Mouse (Mus musculus) limb, embryonic 14.5 days (tissue): Measurements from ENCODE around the gene Nme3. TPM values are rescaled to one million over a fixed set of nuclear protein-coding genes. Genes with fewer than 3 reads are reported as not detected.
"Not testable (repeated sequence)": the region's sequence is repeated elsewhere in the genome, so short reads cannot be mapped to it uniquely, and the experiment has no call there.

Experiments used
- ATAC-seq: fragments of 200-750 bp; cut with Nextera tagmentation; 2 replicates; pipeline ENCODE4 v1.8.0; 2017; ENCODE audit warnings: low read depth, moderate number of reproducible peaks, moderate TSS enrichment; ENCODE audit not compliant: low FRiP score
- DNase-seq: peaks from one replicate; pipeline ENCODE4 v3.0.0-alpha.2; 2015; ENCODE audit warnings: low spot score
- H3K27ac ChIP-seq: fragments of 300-500 bp; sonication (generic); replicated peaks from 2 replicates; pipeline ENCODE4 v1.5.1; 2014; ENCODE audit warnings: low read depth, mild to moderate bottlenecking, low read length, moderate library complexity, mixed read lengths
- H3K27me3 ChIP-seq: fragments of 300-500 bp; sonication (generic); 2 replicates; pipeline ENCODE4 v1.6.1; 2014; ENCODE audit warnings: low read length, mixed read lengths; ENCODE audit not compliant: control insufficient read depth, insufficient read depth
- H3K36me3 ChIP-seq: fragments of 300-500 bp; sonication (generic); 2 replicates; pipeline ENCODE4 v1.6.1; 2014; ENCODE audit warnings: mild to moderate bottlenecking, low read length, moderate library complexity, mixed read lengths; ENCODE audit not compliant: control insufficient read depth, insufficient read depth
- H3K4me1 ChIP-seq: fragments of 300-500 bp; sonication (generic); 2 replicates; pipeline ENCODE4 v1.6.1; 2014; ENCODE audit warnings: antibody characterized with exemption, low read length, mixed read lengths; ENCODE audit not compliant: control insufficient read depth, insufficient read depth
- H3K4me2 ChIP-seq: fragments of 300-500 bp; sonication (generic); replicated peaks from 2 replicates; pipeline ENCODE4 v1.6.1; 2014; ENCODE audit warnings: low read depth, mild to moderate bottlenecking, low read length, moderate library complexity; ENCODE audit not compliant: severe bottlenecking
- H3K4me3 ChIP-seq: fragments of 300-500 bp; sonication (generic); replicated peaks from 2 replicates; pipeline ENCODE4 v1.5.1; 2014; ENCODE audit warnings: low read length
- H3K9ac ChIP-seq: fragments of 300-500 bp; sonication (generic); 2 replicates; pipeline ENCODE4 v1.6.1; 2014; ENCODE audit warnings: mild to moderate bottlenecking, low read depth, low read length, moderate library complexity; ENCODE audit not compliant: severe bottlenecking
- H3K9me3 ChIP-seq: fragments of 300-500 bp; sonication (generic); 2 replicates; pipeline ENCODE4 v1.6.1; 2016; ENCODE audit warnings: low read length; ENCODE audit not compliant: control insufficient read depth
- POLR2A ChIP-seq: fragments of 200-500 bp; IDR thresholded peaks from 2 replicates; pipeline ENCODE4 v1.8.0; 2012; ENCODE audit warnings: inconsistent platforms, mild to moderate bottlenecking, moderate library complexity, borderline replicate concordance; ENCODE audit not compliant: insufficient read depth, insufficient read length; ENCODE audit errors: extremely low read depth
- WGBS: fragments of 180-500 bp; shearing (Covaris S2); extraction: QIAGEN DNeasy Blood & Tissue Kit; methylation state at CpG from one replicate; pipeline ENCODE4 v1.1.7; 2014; 5-methylcytosine and 5-hydroxymethylcytosine counted together
- polyA plus RNA-seq, 2 experiments: library from polyadenylated mRNA; depleted of rRNA in 1 of 2; stranded (reverse) in 1 of 2; unstranded in 1 of 2; fragments of >200 nt; fragmentation: Nextera tagmentation in 1 of 2; extraction: Ambion mirVana in 1 of 2; gene quantifications; 2 replicates each; pipeline versions ENCODE4 v1.2.1 to v1.2.3; 2012 to 2014

The Nme3 gene
- polyA plus RNA-seq, 2 experiments = 36.5 to 47.6 TPM

DNA sequence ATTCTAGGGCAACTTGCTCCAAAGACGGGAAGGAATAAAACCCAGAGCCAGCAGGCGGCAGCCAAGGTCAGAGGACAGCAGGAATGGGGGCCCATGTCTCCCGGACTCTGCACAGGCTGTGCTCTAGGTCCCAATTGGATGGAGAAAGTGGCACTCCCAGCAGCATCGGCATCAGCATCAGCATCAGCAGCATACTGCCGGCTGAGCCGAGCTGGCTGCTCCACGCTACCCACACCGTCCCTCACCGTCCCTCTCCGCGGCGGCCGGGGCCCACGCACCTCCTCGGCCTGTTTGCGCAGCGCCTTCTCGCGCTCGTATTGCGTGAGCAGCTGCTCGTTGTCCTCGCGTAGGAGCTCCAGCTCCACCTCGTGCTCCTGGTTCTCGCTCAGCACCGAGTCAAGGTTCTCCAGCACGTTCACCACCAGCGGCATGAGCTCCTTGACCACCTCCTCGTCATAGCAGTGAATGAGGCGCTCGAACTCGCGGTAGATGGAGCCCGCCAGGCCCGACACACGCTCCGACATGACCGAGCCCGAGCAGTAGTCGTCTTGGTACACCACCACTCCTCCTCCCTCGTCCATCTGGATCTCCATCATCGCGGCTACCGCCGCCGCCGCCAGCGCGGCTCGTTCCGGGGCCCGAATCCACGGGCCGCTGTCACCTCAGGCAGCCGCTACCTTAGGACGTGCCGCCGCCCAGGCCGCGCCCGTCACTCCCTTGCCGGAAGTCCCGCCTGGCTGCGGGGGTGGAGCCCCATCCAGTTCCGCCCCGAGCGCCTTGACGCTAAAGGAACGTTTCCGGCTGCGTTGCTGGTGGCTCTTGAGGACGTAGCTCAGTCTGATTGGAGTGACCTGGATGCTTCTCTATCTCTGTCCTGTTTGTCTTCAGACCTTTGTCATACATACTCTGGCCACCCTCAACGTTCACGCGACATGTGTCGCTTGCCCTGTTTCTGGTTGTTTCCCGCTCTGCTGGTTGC lies 40.2 kb downstream of the Nme3 start, which contains the start of gene Mapk8ip3:
Mapk8ip3 (minus strand) TSS at position 719 of the 979 bp plus-strand sequence.
- ATAC-seq (peak; percentile 97), DNase-seq (peak; percentile 93)
- Histone ChIP-seq H3K9me3 (no peaks in the 10 kb centered on the region), H3K27me3 (no peaks in the 10 kb centered on the region), H3K4me1 (peaks cover 13% of the 10 kb centered on the region), H3K9ac (peak within 1 kb of the TSS; percentile 86), H3K4me3 (peak within 1 kb of the TSS; percentile 90), H3K36me3 (peaks cover 6% of the 10 kb centered on the region; the same call in 1 of the 2 replicates), H3K4me2 (peak within 1 kb of the TSS; percentile 54), H3K27ac (peak within 1 kb of the TSS; percentile 55)
- peak; percentile 71; the same call in 1 of the 2 replicates for TF ChIP-seq POLR2A
- WGBS = 2% methylated on average over 68 of the region's 78 CpGs

DNA sequence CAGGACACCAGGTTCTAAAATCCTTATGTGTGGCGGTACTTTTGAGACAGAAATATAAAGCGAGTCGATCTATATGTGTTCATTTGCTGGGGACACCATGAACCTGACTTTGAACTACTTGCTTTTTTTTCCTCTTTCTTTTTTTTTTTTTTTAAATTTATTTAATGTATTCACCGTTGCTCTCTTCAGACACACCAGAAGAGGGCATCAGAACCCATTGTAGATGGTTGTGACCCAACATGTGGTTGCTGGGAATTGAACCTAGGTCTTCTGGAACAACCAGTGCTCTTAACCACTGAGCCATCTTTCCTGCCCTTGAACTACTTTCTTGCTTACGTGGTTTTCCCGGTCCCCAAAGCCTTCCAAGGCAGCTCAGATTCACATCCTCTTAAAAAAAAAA lies 41.0 kb downstream of the Nme3 start:
- Histone ChIP-seq H3K27ac (peak overlapping the region; percentile 55), H3K4me2 (peak overlapping the region; percentile 54), H3K9me3 (no peaks in the 10 kb centered on the region), H3K36me3 (peaks cover 6% of the 10 kb centered on the region; the same call in 1 of the 2 replicates), H3K4me3 (peak overlapping the region; percentile 90), H3K9ac (peak overlapping the region; percentile 86), H3K4me1 (peaks cover 13% of the 10 kb centered on the region), H3K27me3 (no peaks in the 10 kb centered on the region)
- TF ChIP-seq POLR2A = no peak
- ATAC-seq = peak; percentile 3; the same call in 1 of the 2 replicates
- 43% methylated on average over 6 of the region's 6 CpGs for WGBS
- no peak for DNase-seq

DNA sequence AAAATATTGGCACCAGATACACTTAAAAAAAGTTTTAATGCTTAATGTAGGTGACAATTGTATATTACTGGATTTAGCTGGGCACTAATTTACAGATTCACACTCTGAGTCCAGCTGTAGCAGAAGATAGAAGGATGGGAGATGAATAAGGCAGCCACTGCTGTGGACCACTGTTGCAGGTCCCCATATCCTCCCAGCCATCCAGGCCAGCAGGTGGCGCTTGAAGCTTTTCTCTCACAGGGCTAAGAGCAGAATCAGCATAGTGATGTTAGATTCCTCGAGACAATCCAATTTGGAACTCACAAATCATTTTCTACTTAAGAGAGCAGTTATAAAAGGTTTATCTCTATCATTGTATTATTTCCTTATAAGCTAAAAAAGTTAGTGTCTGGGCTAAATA lies 46.2 kb downstream of the Nme3 start:
- 16% methylated on average over 2 of the region's 2 CpGs for WGBS
- H3K4me2 ChIP-seq, H3K4me1 ChIP-seq, H3K27me3 ChIP-seq, H3K9ac ChIP-seq, H3K4me3 ChIP-seq, H3K27ac ChIP-seq, H3K9me3 ChIP-seq, DNase-seq: not testable (repeated sequence)
- ATAC-seq = peak; percentile 67
- peaks cover 41% of the 10 kb centered on the region for H3K36me3 ChIP-seq

DNA sequence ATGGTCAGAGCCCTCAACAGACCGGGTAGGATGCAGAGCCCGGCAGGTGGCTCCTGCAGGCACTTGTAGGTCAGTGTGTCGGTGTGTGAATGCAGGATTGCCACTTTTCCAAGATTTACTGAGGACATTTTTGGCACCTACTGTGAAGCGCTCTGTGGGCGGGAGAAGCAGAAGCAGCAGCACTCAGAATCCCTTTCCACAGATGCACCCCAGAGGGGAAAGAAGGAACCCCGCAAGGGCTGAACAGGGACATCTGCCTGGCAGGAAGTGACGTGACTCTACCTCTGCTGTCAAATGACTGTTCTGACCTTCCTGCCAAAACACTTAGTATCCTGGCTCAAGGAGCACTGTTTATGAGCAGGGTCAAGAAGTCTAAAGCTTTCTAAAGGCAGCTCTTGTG lies 46.7 kb downstream of the Nme3 start:
- DNase-seq (no peak), ATAC-seq (no peak)
- WGBS = 88% methylated on average over 7 of the region's 7 CpGs
- Histone ChIP-seq H3K27ac (no peak overlapping the region), H3K9ac (no peak overlapping the region), H3K4me1 (no peaks in the 10 kb centered on the region), H3K36me3 (peaks cover 46% of the 10 kb centered on the region), H3K4me3 (no peak overlapping the region), H3K27me3 (no peaks in the 10 kb centered on the region), H3K9me3 (no peaks in the 10 kb centered on the region), H3K4me2 (no peak overlapping the region)
- TF ChIP-seq POLR2A = no peak

DNA sequence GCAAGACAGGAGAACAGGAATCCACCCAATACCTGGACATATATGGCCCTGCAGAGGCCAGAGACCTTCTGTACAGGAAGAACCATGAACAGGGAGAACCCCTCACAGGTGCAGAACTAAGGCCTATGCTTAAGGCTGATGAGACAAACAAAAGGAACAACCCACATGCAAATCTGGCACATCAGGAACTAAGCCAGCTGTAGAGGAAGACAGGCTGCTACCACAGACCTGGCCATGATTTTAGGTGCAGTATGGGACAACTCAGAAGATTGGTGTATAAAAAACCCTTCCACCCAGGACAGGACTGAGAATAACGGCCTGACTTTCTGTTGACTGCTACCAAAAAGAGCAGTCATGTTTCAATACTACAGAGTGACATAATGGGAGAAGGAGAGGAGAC lies 47.3 kb downstream of the Nme3 start:
- H3K4me2 ChIP-seq, H3K4me3 ChIP-seq, ATAC-seq, H3K9ac ChIP-seq, H3K4me1 ChIP-seq, H3K27me3 ChIP-seq, H3K9me3 ChIP-seq, DNase-seq, H3K27ac ChIP-seq: not testable (repeated sequence)
- peaks cover 52% of the 10 kb centered on the region for H3K36me3 ChIP-seq
- 100% methylated on average over 1 of the region's 1 CpGs for WGBS

Other genes with a start within 250 kb of the Nme3 start
- gene Slc9a3r2, start 246.2 kb upstream of the Nme3 start, polyA plus RNA-seq (2012; rRNA removed) = 56.2 and 65.0 TPM in 2 replicates
- gene Slc9a3r2, start 246.2 kb upstream of the Nme3 start, polyA plus RNA-seq (2014; fragmentation: Nextera tagmentation; extraction: Ambion mirVana) = 60.1 and 71.5 TPM in 2 replicates
- 0.47 and 0.58 TPM in 2 replicates for gene Npw, start 238.0 kb upstream of the Nme3 start, polyA plus RNA-seq (2012; rRNA removed)
- 0.33 and 0.41 TPM in 2 replicates for gene Npw, start 238.0 kb upstream of the Nme3 start, polyA plus RNA-seq (2014; fragmentation: Nextera tagmentation; extraction: Ambion mirVana)
- 91.4 and 112 TPM in 2 replicates for gene Zfp598, start 226.8 kb upstream of the Nme3 start, polyA plus RNA-seq (2012; rRNA removed)
- gene Zfp598, start 226.8 kb upstream of the Nme3 start, polyA plus RNA-seq (2014; fragmentation: Nextera tagmentation; extraction: Ambion mirVana) = 29.9 and 31.8 TPM in 2 replicates
- 2.6 and 3.0 TPM in 2 replicates for gene Syngr3, start 206.5 kb upstream of the Nme3 start, polyA plus RNA-seq (2012; rRNA removed)
- gene Syngr3, start 206.5 kb upstream of the Nme3 start, polyA plus RNA-seq (2014; fragmentation: Nextera tagmentation; extraction: Ambion mirVana) = 3.1 and 4.9 TPM in 2 replicates
- gene Gfer, start 200.3 kb upstream of the Nme3 start, polyA plus RNA-seq (2012; rRNA removed) = 27.3 and 34.2 TPM in 2 replicates
- gene Gfer, start 200.3 kb upstream of the Nme3 start, polyA plus RNA-seq (2014; fragmentation: Nextera tagmentation; extraction: Ambion mirVana) = 38.6 and 39.5 TPM in 2 replicates
- 9.2 and 11.9 TPM in 2 replicates for gene Noxo1, start 200.3 kb upstream of the Nme3 start, polyA plus RNA-seq (2012; rRNA removed)
- gene Noxo1, start 200.3 kb upstream of the Nme3 start, polyA plus RNA-seq (2014; fragmentation: Nextera tagmentation; extraction: Ambion mirVana) = 3.8 and 4.5 TPM in 2 replicates
- gene Tbl3, start 188.8 kb upstream of the Nme3 start, polyA plus RNA-seq (2012; rRNA removed) = 62.1 and 72.1 TPM in 2 replicates
- gene Tbl3, start 188.8 kb upstream of the Nme3 start, polyA plus RNA-seq (2014; fragmentation: Nextera tagmentation; extraction: Ambion mirVana) = 62.8 and 73.9 TPM in 2 replicates
- gene Rnf151, start 178.4 kb upstream of the Nme3 start, polyA plus RNA-seq (2012; rRNA removed) = 0.85 and 0.98 TPM in 2 replicates
- gene Rnf151, start 178.4 kb upstream of the Nme3 start, polyA plus RNA-seq (2014; fragmentation: Nextera tagmentation; extraction: Ambion mirVana) = 0.19 and 0.40 TPM in 2 replicates
- 2,709 and 3,185 TPM in 2 replicates for gene Rps2, start 178.4 kb upstream of the Nme3 start, polyA plus RNA-seq (2012; rRNA removed)
- gene Rps2, start 178.4 kb upstream of the Nme3 start, polyA plus RNA-seq (2014; fragmentation: Nextera tagmentation; extraction: Ambion mirVana) = 1,651 and 1,722 TPM in 2 replicates
- gene Ndufb10, start 172.0 kb upstream of the Nme3 start, polyA plus RNA-seq (2012; rRNA removed) = 178 and 192 TPM in 2 replicates
- 235 and 237 TPM in 2 replicates for gene Ndufb10, start 172.0 kb upstream of the Nme3 start, polyA plus RNA-seq (2014; fragmentation: Nextera tagmentation; extraction: Ambion mirVana)
- not detected in 2 replicates for gene Rpl3l, start 168.7 kb upstream of the Nme3 start, polyA plus RNA-seq (2012; rRNA removed)
- gene Rpl3l, start 168.7 kb upstream of the Nme3 start, polyA plus RNA-seq (2014; fragmentation: Nextera tagmentation; extraction: Ambion mirVana) = 0.19 TPM in 1 of 2 replicates, not detected in the other
- gene Msrb1, start 159.9 kb upstream of the Nme3 start, polyA plus RNA-seq (2012; rRNA removed) = 36.2 and 44.1 TPM in 2 replicates
- 29.8 and 29.9 TPM in 2 replicates for gene Msrb1, start 159.9 kb upstream of the Nme3 start, polyA plus RNA-seq (2014; fragmentation: Nextera tagmentation; extraction: Ambion mirVana)
- 5.3 and 8.7 TPM in 2 replicates for gene Hs3st6, start 143.5 kb upstream of the Nme3 start, polyA plus RNA-seq (2012; rRNA removed)
- gene Hs3st6, start 143.5 kb upstream of the Nme3 start, polyA plus RNA-seq (2014; fragmentation: Nextera tagmentation; extraction: Ambion mirVana) = 4.9 and 5.6 TPM in 2 replicates
- gene Meiob, start 92.2 kb upstream of the Nme3 start, polyA plus RNA-seq (2012; rRNA removed) = not detected in 2 replicates
- not detected in 2 replicates for gene Meiob, start 92.2 kb upstream of the Nme3 start, polyA plus RNA-seq (2014; fragmentation: Nextera tagmentation; extraction: Ambion mirVana)
- 23.9 and 25.7 TPM in 2 replicates for gene Hagh, start 56.4 kb upstream of the Nme3 start, polyA plus RNA-seq (2012; rRNA removed)
- gene Hagh, start 56.4 kb upstream of the Nme3 start, polyA plus RNA-seq (2014; fragmentation: Nextera tagmentation; extraction: Ambion mirVana) = 29.4 and 35.4 TPM in 2 replicates
- gene Fahd1, start 46.1 kb upstream of the Nme3 start, polyA plus RNA-seq (2012; rRNA removed) = 12.8 and 14.8 TPM in 2 replicates
- 16.5 and 17.4 TPM in 2 replicates for gene Fahd1, start 46.1 kb upstream of the Nme3 start, polyA plus RNA-seq (2014; fragmentation: Nextera tagmentation; extraction: Ambion mirVana)
- gene Igfals, start 30.5 kb upstream of the Nme3 start, polyA plus RNA-seq (2012; rRNA removed) = 0.10 and 0.24 TPM in 2 replicates
- gene Igfals, start 30.5 kb upstream of the Nme3 start, polyA plus RNA-seq (2014; fragmentation: Nextera tagmentation; extraction: Ambion mirVana) = 0.08 and 0.18 TPM in 2 replicates
- 27.4 and 31.2 TPM in 2 replicates for gene Nubp2, start 10.2 kb upstream of the Nme3 start, polyA plus RNA-seq (2012; rRNA removed)
- gene Nubp2, start 10.2 kb upstream of the Nme3 start, polyA plus RNA-seq (2014; fragmentation: Nextera tagmentation; extraction: Ambion mirVana) = 54.0 and 55.5 TPM in 2 replicates
- 49.6 and 53.4 TPM in 2 replicates for gene Spsb3, start 9.9 kb upstream of the Nme3 start, polyA plus RNA-seq (2012; rRNA removed)
- 39.4 and 40.8 TPM in 2 replicates for gene Spsb3, start 9.9 kb upstream of the Nme3 start, polyA plus RNA-seq (2014; fragmentation: Nextera tagmentation; extraction: Ambion mirVana)
- 39.1 and 43.9 TPM in 2 replicates for gene Eme2, start 1.4 kb upstream of the Nme3 start, polyA plus RNA-seq (2012; rRNA removed)
- gene Eme2, start 1.4 kb upstream of the Nme3 start, polyA plus RNA-seq (2014; fragmentation: Nextera tagmentation; extraction: Ambion mirVana) = 28.7 and 28.9 TPM in 2 replicates
- gene Mrps34, start 1.4 kb upstream of the Nme3 start, polyA plus RNA-seq (2012; rRNA removed) = 101 and 121 TPM in 2 replicates
- gene Mrps34, start 1.4 kb upstream of the Nme3 start, polyA plus RNA-seq (2014; fragmentation: Nextera tagmentation; extraction: Ambion mirVana) = 82.1 and 82.7 TPM in 2 replicates
- 186 and 210 TPM in 2 replicates for gene Mapk8ip3, start 40.5 kb downstream of the Nme3 start, polyA plus RNA-seq (2012; rRNA removed)
- gene Mapk8ip3, start 40.5 kb downstream of the Nme3 start, polyA plus RNA-seq (2014; fragmentation: Nextera tagmentation; extraction: Ambion mirVana) = 41.4 and 46.4 TPM in 2 replicates
- 85.4 and 89.6 TPM in 2 replicates for gene Jpt2, start 64.2 kb downstream of the Nme3 start, polyA plus RNA-seq (2012; rRNA removed)
- 98.7 and 99.0 TPM in 2 replicates for gene Jpt2, start 64.2 kb downstream of the Nme3 start, polyA plus RNA-seq (2014; fragmentation: Nextera tagmentation; extraction: Ambion mirVana)
- gene Cramp1l, start 119.3 kb downstream of the Nme3 start, polyA plus RNA-seq (2012; rRNA removed) = 33.5 and 41.9 TPM in 2 replicates
- 8.1 and 10.0 TPM in 2 replicates for gene Cramp1l, start 119.3 kb downstream of the Nme3 start, polyA plus RNA-seq (2014; fragmentation: Nextera tagmentation; extraction: Ambion mirVana)
- gene Ift140, start 119.6 kb downstream of the Nme3 start, polyA plus RNA-seq (2012; rRNA removed) = 18.5 and 20.4 TPM in 2 replicates
- 15.3 and 16.4 TPM in 2 replicates for gene Ift140, start 119.6 kb downstream of the Nme3 start, polyA plus RNA-seq (2014; fragmentation: Nextera tagmentation; extraction: Ambion mirVana)
- 12.1 and 18.1 TPM in 2 replicates for gene Tmem204, start 187.1 kb downstream of the Nme3 start, polyA plus RNA-seq (2012; rRNA removed)
- 17.3 and 18.5 TPM in 2 replicates for gene Tmem204, start 187.1 kb downstream of the Nme3 start, polyA plus RNA-seq (2014; fragmentation: Nextera tagmentation; extraction: Ambion mirVana)
- 41.7 and 51.0 TPM in 2 replicates for gene Telo2, start 219.5 kb downstream of the Nme3 start, polyA plus RNA-seq (2012; rRNA removed)
- gene Telo2, start 219.5 kb downstream of the Nme3 start, polyA plus RNA-seq (2014; fragmentation: Nextera tagmentation; extraction: Ambion mirVana) = 31.1 and 43.0 TPM in 2 replicates
- 1.8 and 2.3 TPM in 2 replicates for gene Ptx4, start 224.3 kb downstream of the Nme3 start, polyA plus RNA-seq (2012; rRNA removed)
- 2.0 and 2.7 TPM in 2 replicates for gene Ptx4, start 224.3 kb downstream of the Nme3 start, polyA plus RNA-seq (2014; fragmentation: Nextera tagmentation; extraction: Ambion mirVana)
- 32.4 and 40.1 TPM in 2 replicates for gene Clcn7, start 236.9 kb downstream of the Nme3 start, polyA plus RNA-seq (2012; rRNA removed)
- 21.3 and 26.3 TPM in 2 replicates for gene Clcn7, start 236.9 kb downstream of the Nme3 start, polyA plus RNA-seq (2014; fragmentation: Nextera tagmentation; extraction: Ambion mirVana)